Mouse (Mus musculus) erythroblast, embryonic 14.5 days (primary cell): ENCODE results near the gene Ypel2. TPM values are rescaled to one million over a fixed set of nuclear protein-coding genes. Genes with fewer than 3 reads are reported as not detected.

ENCODE experiments used
- H3K27me3 ChIP-seq: 2 replicates; pipeline ENCODE4 v1.6.1; 2012; ENCODE audit warnings: inconsistent platforms; ENCODE audit not compliant: control insufficient read depth
- H3K36me3 ChIP-seq: 2 replicates; pipeline ENCODE4 v1.6.1; 2012; ENCODE audit warnings: mild to moderate bottlenecking, inconsistent platforms; ENCODE audit not compliant: control insufficient read depth
- H3K4me1 ChIP-seq: 2 replicates; pipeline ENCODE4 v1.6.1; 2012; ENCODE audit warnings: inconsistent platforms; ENCODE audit not compliant: control insufficient read depth
- H3K4me3 ChIP-seq: replicated peaks from 2 replicates; pipeline ENCODE3; 2012; ENCODE audit warnings: moderate library complexity, mild to moderate bottlenecking, inconsistent platforms
- H3K9me3 ChIP-seq: 2 replicates; pipeline ENCODE4 v1.6.1; 2012; ENCODE audit warnings: low read length, inconsistent platforms, mixed read lengths; ENCODE audit not compliant: control insufficient read depth
- GATA1 ChIP-seq: IDR thresholded peaks from 2 replicates; pipeline ENCODE4 v1.6.1; 2012; ENCODE audit warnings: low read length, inconsistent platforms, mixed read lengths
- TAL1 ChIP-seq: IDR thresholded peaks from 3 replicates; pipeline ENCODE4 v1.6.1; 2012; ENCODE audit warnings: low read length, inconsistent platforms, mixed read lengths
- polyA plus RNA-seq: library from polyadenylated mRNA; stranded (reverse); fragments of >175 nt; gene quantifications from 2 replicates; pipeline ENCODE4 v1.2.3, GENCODE M21; 2012

Gene Ypel2
- polyA plus RNA-seq, 1 experiment = 0.01 TPM

DNA sequence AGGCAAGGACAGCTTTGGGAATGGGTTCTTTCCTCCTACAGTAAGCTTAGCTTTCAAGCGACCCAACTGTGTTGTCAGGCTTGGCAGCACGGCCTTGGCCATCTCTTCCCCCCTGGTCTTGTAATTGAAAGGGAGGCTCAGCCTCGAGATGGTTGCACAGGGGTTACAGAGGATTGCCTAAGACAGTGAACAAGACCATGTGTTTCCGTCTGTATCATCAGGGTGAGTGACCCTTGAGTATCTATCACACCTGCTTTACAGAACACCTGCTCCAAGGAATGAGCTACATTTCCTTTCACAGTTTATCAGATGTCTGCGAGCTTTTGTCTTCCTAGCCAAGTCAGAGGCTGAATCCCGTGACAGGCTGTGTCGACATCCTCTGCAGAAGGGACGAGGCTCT, 48.4 kb downstream of the Ypel2 start:
- H3K9me3 ChIP-seq = no peaks in the 10 kb centered on the region
- TF ChIP-seq TAL1 (no peak), GATA1 (no peak)
- H3K27me3 ChIP-seq = no peaks in the 10 kb centered on the region
- H3K4me3 ChIP-seq = no peak overlapping the region
- H3K4me1 ChIP-seq = no peaks in the 10 kb centered on the region
- no peaks in the 10 kb centered on the region for H3K36me3 ChIP-seq

GRCm38 (mm10) chr11:86944539-86944938, 49.0 kb downstream of the Ypel2 start:
- Histone ChIP-seq H3K27me3 (no peaks in the 10 kb centered on the region), H3K9me3 (no peaks in the 10 kb centered on the region), H3K36me3 (no peaks in the 10 kb centered on the region), H3K4me1 (no peaks in the 10 kb centered on the region), H3K4me3 (no peak overlapping the region)
- no peak for TF ChIP-seq TAL1

GRCm38 (mm10) chr11:86941904-86942303, 51.6 kb downstream of the Ypel2 start:
- Histone ChIP-seq H3K4me1 (no peaks in the 10 kb centered on the region), H3K4me3 (no peak overlapping the region), H3K36me3 (no peaks in the 10 kb centered on the region), H3K9me3 (no peaks in the 10 kb centered on the region), H3K27me3 (no peaks in the 10 kb centered on the region)
- TF ChIP-seq GATA1 (no peak), TAL1 (no peak)

- Histone ChIP-seq H3K9me3 (no peaks in the 10 kb centered on the region), H3K27me3 (no peaks in the 10 kb centered on the region), H3K36me3 (no peaks in the 10 kb centered on the region), H3K4me1 (no peaks in the 10 kb centered on the region), H3K4me3 (no peak overlapping the region)
- TF ChIP-seq GATA1 (no peak), TAL1 (no peak)
Measured at GRCm38 (mm10) chr11:86939503-86939902, 54.0 kb downstream of the Ypel2 start.

- Histone ChIP-seq H3K36me3 (no peaks in the 10 kb centered on the region), H3K4me1 (no peaks in the 10 kb centered on the region), H3K4me3 (no peak overlapping the region), H3K27me3 (no peaks in the 10 kb centered on the region), H3K9me3 (no peaks in the 10 kb centered on the region)
- TF ChIP-seq TAL1 = no peak
- TF ChIP-seq GATA1 = no peak
Measured at GRCm38 (mm10) chr11:86938551-86938950, 55.0 kb downstream of the Ypel2 start.

- H3K36me3 ChIP-seq = no peaks in the 10 kb centered on the region
- no peaks in the 10 kb centered on the region for H3K9me3 ChIP-seq
- no peaks in the 10 kb centered on the region for H3K4me1 ChIP-seq
- TF ChIP-seq TAL1 = no peak
- TF ChIP-seq GATA1 = no peak
- H3K4me3 ChIP-seq = no peak overlapping the region
- H3K27me3 ChIP-seq = no peaks in the 10 kb centered on the region
Measured at GRCm38 (mm10) chr11:86938108-86938507, 55.4 kb downstream of the Ypel2 start.

DNA sequence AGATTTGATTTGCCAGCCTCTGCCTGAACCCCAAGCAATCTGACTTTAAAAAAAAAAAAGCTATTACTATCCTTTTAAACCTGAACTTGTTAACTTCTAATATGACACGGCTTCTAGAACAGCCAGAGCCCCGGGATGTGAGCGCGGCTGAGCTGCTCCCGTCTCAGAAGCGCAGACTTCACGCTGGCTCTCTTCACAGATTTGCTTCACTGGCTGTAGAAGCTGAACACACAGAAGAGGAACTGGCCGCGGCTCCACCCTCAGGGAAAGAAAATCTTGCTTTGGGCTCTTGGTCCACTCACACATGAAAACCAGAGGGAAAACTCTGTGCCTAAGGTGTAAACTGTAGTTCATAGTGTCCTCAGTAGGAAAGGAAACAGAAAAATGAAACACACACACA, 56.6 kb downstream of the Ypel2 start:
- H3K9me3 ChIP-seq = no peaks in the 10 kb centered on the region
- no peaks in the 10 kb centered on the region for H3K36me3 ChIP-seq
- TF ChIP-seq GATA1 (no peak), TAL1 (no peak)
- no peaks in the 10 kb centered on the region for H3K4me1 ChIP-seq
- no peaks in the 10 kb centered on the region for H3K27me3 ChIP-seq
- H3K4me3 ChIP-seq = no peak overlapping the region

GRCm38 (mm10) chr11:86934895-86935294, 58.6 kb downstream of the Ypel2 start:
- H3K9me3 ChIP-seq = no peaks in the 10 kb centered on the region
- no peaks in the 10 kb centered on the region for H3K36me3 ChIP-seq
- no peak for TF ChIP-seq GATA1
- TF ChIP-seq TAL1 = no peak
- no peaks in the 10 kb centered on the region for H3K27me3 ChIP-seq
- no peaks in the 10 kb centered on the region for H3K4me1 ChIP-seq
- H3K4me3 ChIP-seq = no peak overlapping the region

DNA sequence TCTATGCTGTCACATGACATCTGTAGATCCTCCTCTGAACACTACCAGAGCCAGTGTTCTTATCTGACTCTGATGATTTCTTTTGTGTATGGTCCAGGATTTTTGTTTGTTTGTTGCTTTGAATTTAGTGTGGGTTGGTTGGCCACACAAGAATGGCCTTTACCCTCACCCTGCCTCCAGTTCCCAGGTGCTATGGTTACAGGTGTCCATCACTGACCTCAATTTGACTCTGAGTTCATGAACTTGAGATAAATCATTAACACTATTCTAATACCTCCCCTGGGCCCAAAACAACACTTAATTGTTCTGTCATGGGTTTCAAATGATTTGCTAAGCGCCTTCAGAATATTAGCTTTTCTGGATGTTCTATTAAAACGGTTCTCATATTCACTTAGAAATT, 61.3 kb downstream of the Ypel2 start:
- TF ChIP-seq TAL1 (no peak), GATA1 (no peak)
- no peaks in the 10 kb centered on the region for H3K36me3 ChIP-seq
- H3K27me3 ChIP-seq = no peaks in the 10 kb centered on the region
- no peaks in the 10 kb centered on the region for H3K4me1 ChIP-seq
- no peaks in the 10 kb centered on the region for H3K9me3 ChIP-seq
- no peak overlapping the region for H3K4me3 ChIP-seq

- Histone ChIP-seq H3K9me3 (no peaks in the 10 kb centered on the region), H3K27me3 (no peaks in the 10 kb centered on the region), H3K4me1 (no peaks in the 10 kb centered on the region), H3K4me3 (no peak overlapping the region), H3K36me3 (no peaks in the 10 kb centered on the region)
- TF ChIP-seq GATA1 = no peak
Measured at GRCm38 (mm10) chr11:86930636-86931180, 62.8 kb downstream of the Ypel2 start.
